8 mouse cellular contexts compared by ENCODE assay signal in the genomic region with DNA sequence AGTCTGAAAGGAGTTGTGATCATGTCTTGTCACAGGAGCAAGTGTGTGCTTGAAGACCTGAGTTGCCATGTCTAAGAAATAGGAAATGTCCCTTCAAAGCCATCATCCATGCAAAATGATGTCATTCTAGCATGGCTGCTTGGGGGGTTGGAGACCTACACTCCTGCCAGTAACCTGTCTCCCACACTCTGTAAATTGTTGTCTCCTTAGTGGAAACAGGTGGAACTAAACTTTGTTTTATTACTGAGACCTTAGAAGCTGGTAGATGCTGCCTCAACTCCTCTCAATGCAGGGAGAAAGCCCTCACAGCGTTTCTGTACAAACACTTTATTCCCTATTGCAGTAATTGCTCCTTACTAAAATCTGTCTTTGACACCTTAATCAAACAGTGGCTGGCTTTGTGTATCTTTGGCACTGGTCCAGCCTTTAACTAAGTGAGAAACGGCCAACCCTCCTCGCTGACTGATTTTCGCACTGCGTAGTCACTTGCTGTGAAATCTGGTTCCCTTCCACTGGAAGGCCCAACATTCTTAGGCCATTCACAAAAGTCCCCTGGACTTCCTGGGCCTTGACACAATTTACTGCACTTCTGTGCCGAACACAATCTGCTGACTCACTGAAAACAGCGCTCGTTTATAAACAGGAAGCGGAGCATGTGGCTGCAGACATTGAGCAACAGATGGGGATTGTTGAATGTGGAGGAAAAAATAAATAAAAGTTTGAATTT.
A peak's percentile ranks its signal among the peaks of the same experiment; 100 is the strongest.
DNase-seq lines count a peak whose midpoint lies in the region; ATAC-seq and TF ChIP-seq lines count a peak whose summit lies in the region.
"Had no signal": no experiment of that assay in that cellular context is flagged by ENCODE, and none has a peak within 500 bp of the region (broad histone marks: within the 10 kb centered on the region; RNA-seq: fewer than 3 reads in every experiment).

No protein-coding gene starts in this region.

- TF ChIP-seq POLR2A in small intestine, adult 2 months (IDR thresholded peaks at IDR 0.05; ENCODE audit: low read depth, low read length): no peak

- H3K4me3 ChIP-seq in brown adipose tissue, adult 24 weeks (ENCODE audit: insufficient read depth, low read depth, low read length): no peak overlapping the region
- no peak overlapping the region for H3K4me3 ChIP-seq in kidney, postnatal 0 days (replicated peaks; ENCODE audit: low read depth, low read length)
- H3K4me3 ChIP-seq in liver, embryonic 16.5 days (ENCODE audit: low read depth, low read length): no peak overlapping the region
- H3K4me3 ChIP-seq in small intestine, adult 2 months (ENCODE audit: low read depth, low read length): no peak overlapping the region
- H3K4me3 ChIP-seq: neural tube, embryonic 13.5 days had no signal

- no peaks in the 10 kb centered on the region for H3K27me3 ChIP-seq in kidney, postnatal 0 days (ENCODE audit: insufficient read depth, low read length)
- H3K27me3 ChIP-seq in liver, embryonic 16.5 days (ENCODE audit: control insufficient read depth, insufficient read depth, low read depth, low read length): no peaks in the 10 kb centered on the region
- no peaks in the 10 kb centered on the region for H3K27me3 ChIP-seq in small intestine, adult 2 months (ENCODE audit: control insufficient read depth, insufficient read depth, low read length)
- H3K27me3 ChIP-seq: neural tube, embryonic 13.5 days had no signal

- H3K36me3 ChIP-seq in kidney, postnatal 0 days (ENCODE audit: insufficient read depth, low read length): no peaks in the 10 kb centered on the region
- no peaks in the 10 kb centered on the region for H3K36me3 ChIP-seq in liver, embryonic 16.5 days (ENCODE audit: control insufficient read depth, insufficient read depth)
- no peaks in the 10 kb centered on the region for H3K36me3 ChIP-seq in small intestine, adult 2 months (ENCODE audit: control insufficient read depth, insufficient read depth, low read length)
- H3K36me3 ChIP-seq: neural tube, embryonic 13.5 days had no signal

- peaks cover 8% of the 10 kb centered on the region for H3K4me1 ChIP-seq in brown adipose tissue, adult 24 weeks (ENCODE audit: control insufficient read depth, insufficient read depth, insufficient read length, low read length)
- H3K4me1 ChIP-seq in kidney, postnatal 0 days (replicated peaks; ENCODE audit: insufficient read depth, low read length): no peaks in the 10 kb centered on the region
- no peaks in the 10 kb centered on the region; the same call in 1 of the 2 replicates for H3K4me1 ChIP-seq in liver, embryonic 16.5 days (ENCODE audit: control insufficient read depth, low read depth, low read length)
- H3K4me1 ChIP-seq in small intestine, adult 2 months (ENCODE audit: control insufficient read depth, insufficient read depth, insufficient read length, low read length): peaks cover 18% of the 10 kb centered on the region; the same call in 1 of the 2 replicates

- 26% methylated on average over 9 of the region's 9 CpGs for WGBS in kidney, postnatal 0 days
- WGBS in liver, embryonic 16.5 days (ENCODE audit: insufficient replicate concordance): 21% methylated on average over 9 of the region's 9 CpGs
- 6% methylated on average over 9 of the region's 9 CpGs for WGBS in small intestine, adult 2 months

- no peak; the same call in 1 of the 2 replicates for ATAC-seq in kidney, postnatal 0 days (replicated peaks; ENCODE audit: low FRiP score, low read depth)
- peak; percentile 58; the same call in 1 of the 2 replicates for ATAC-seq in liver, embryonic 16.5 days (ENCODE audit: low read depth)

- TF ChIP-seq CTCF in kidney, postnatal 0 days (IDR thresholded peaks at IDR 0.05; ENCODE audit: low read depth): no peak
- TF ChIP-seq CTCF in small intestine, adult 2 months (IDR thresholded peaks at IDR 0.05; ENCODE audit: extremely low read depth, insufficient read length, insufficient replicate concordance, low read depth, low read length): no peak

- peak; percentile 59 for DNase-seq in ovary, adult 18-20 months (ENCODE audit: low spot score)
- DNase-seq in ovary, postnatal 10 days (ENCODE audit: low spot score): no peak
- DNase-seq in heart, adult 8-10 months (ENCODE audit: low spot score): peak; percentile 73
- peak; percentile 94 for DNase-seq in kidney, postnatal 0 days (ENCODE audit: low spot score)

- H3K9ac ChIP-seq in kidney, postnatal 0 days (ENCODE audit: low read depth, low read length): no peak overlapping the region
- no peak overlapping the region for H3K9ac ChIP-seq in liver, embryonic 16.5 days (ENCODE audit: low read depth, low read length)
- H3K9ac ChIP-seq: neural tube, embryonic 13.5 days had no signal

- H3K27ac ChIP-seq in brown adipose tissue, adult 24 weeks (replicated peaks; ENCODE audit: low read depth, low read length): peak overlapping the region; percentile 44
- no peak overlapping the region for H3K27ac ChIP-seq in kidney, postnatal 0 days
- no peak overlapping the region for H3K27ac ChIP-seq in liver, embryonic 16.5 days (ENCODE audit: low read length)
- H3K27ac ChIP-seq in small intestine, adult 2 months (ENCODE audit: insufficient read depth, low read depth, low read length): peak overlapping the region; percentile 52
- H3K27ac ChIP-seq: neural tube, embryonic 13.5 days had no signal

- H3K4me2 ChIP-seq in kidney, postnatal 0 days (ENCODE audit: low read length): no peak overlapping the region
- H3K4me2 ChIP-seq in liver, embryonic 16.5 days (ENCODE audit: low read depth, low read length): no peak overlapping the region
- H3K4me2 ChIP-seq: neural tube, embryonic 13.5 days had no signal

- H3K9me3 ChIP-seq in kidney, postnatal 0 days (replicated peaks; ENCODE audit: low read length): no peaks in the 10 kb centered on the region
- no peaks in the 10 kb centered on the region for H3K9me3 ChIP-seq in liver, embryonic 16.5 days (replicated peaks; ENCODE audit: control insufficient read depth, low read length)
- H3K9me3 ChIP-seq: neural tube, embryonic 13.5 days had no signal

Comparison
In these comparisons a context has a peak if more than half of its experiments do, and no peak if none do; other contexts are left out.
1. H3K27ac ChIP-seq: peak in brown adipose tissue, adult 24 weeks (single experiment) and small intestine, adult 2 months (single experiment); none in kidney, postnatal 0 days (single experiment) and liver, embryonic 16.5 days (single experiment).